Mouse (Mus musculus): ENCODE data around the gene Hsd17b11. TPM values are rescaled to one million over a fixed set of nuclear protein-coding genes. Genes with fewer than 3 reads are reported as not detected.

Hsd17b11 gene
- polyA plus RNA-seq, 1 experiment: 41.4 TPM

DNA sequence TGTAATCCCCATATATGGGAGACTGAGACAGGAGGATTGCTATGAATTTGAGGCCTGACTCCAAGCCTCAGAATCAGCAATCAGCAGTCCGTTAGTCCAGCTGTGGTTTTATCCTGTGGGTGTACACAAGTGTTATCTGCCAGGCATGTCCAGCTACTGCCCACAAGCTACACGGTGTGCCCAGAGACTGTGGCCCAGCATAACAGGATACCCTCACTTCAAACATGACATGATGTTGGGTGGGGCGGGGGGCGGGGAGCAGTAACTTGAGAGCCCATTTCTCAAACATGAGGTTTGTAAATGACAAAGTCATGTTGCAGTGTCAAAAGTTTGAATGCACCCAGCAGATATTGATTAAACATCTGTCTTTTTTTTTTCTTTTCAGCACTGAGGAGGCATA is 34.1 kb upstream of the Hsd17b11 start:
- H3K27ac ChIP-seq (ENCODE audit: insufficient read depth, low read length): no peak overlapping the region
- H3K4me3 ChIP-seq (ENCODE audit: insufficient read depth, low read length): no peak overlapping the region
- H3K4me1 ChIP-seq (ENCODE audit: control insufficient read depth, insufficient read depth, low read length): peaks cover 2% of the 10 kb centered on the region; the same call in 1 of the 2 replicates
- no peak for TF ChIP-seq CTCF (IDR thresholded peaks at IDR 0.05; ENCODE audit: extremely low read depth, insufficient read depth, low read length)
- no peak for TF ChIP-seq POLR2A (IDR thresholded peaks at IDR 0.05; ENCODE audit: extremely low read depth, insufficient read depth, low read length)

DNA sequence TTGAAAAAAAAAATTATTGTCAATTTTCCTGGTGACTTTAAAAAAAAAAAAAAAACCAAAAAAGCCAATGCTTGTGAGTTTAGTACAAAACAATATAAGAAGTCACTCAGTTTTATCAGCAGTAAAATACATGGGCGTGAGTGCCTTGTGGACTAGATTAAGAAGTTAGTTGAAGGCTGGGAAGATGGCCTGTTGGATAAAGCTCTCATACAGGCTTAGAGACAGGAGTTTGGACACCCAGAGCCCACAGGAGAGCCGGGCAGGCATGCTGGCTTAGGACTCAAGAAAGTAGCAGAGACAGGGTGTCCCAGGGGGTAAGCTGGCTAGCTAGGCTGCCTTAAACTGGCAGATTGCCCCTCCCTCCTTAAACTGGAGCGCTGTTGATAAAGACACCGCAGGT is 33.2 kb upstream of the Hsd17b11 start:
- Histone ChIP-seq H3K27ac (ENCODE audit: insufficient read depth, low read length) (no peak overlapping the region), H3K4me1 (ENCODE audit: control insufficient read depth, insufficient read depth, low read length) (no peaks in the 10 kb centered on the region), H3K4me3 (ENCODE audit: insufficient read depth, low read length) (no peak overlapping the region)
- no peak for TF ChIP-seq CTCF (IDR thresholded peaks at IDR 0.05; ENCODE audit: extremely low read depth, insufficient read depth, low read length)
- TF ChIP-seq POLR2A (IDR thresholded peaks at IDR 0.05; ENCODE audit: extremely low read depth, insufficient read depth, low read length): no peak

DNA sequence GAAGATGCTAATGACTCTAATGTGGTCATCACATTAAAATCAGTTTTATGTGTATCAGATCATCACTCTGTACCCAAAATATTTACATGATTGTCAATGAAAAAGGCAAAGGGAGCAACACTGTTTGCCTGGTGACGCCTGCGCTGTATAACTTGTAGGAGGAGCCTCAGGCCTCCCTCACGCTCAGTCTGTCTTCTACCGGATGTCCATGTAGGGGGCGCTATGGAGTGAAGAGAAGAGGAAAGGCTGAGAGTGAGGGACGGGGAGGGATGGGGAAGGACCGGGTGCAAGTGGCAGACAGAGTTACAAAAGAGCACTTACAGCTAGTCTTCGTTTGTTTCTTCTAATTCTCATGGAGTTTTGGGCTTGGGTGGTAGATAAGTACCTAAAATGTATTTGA is 31.2 kb upstream of the Hsd17b11 start:
- H3K4me1 ChIP-seq (ENCODE audit: control insufficient read depth, insufficient read depth, low read length): peaks cover 1% of the 10 kb centered on the region; the same call in 1 of the 2 replicates
- TF ChIP-seq POLR2A (IDR thresholded peaks at IDR 0.05; ENCODE audit: extremely low read depth, insufficient read depth, low read length) (no peak), CTCF (IDR thresholded peaks at IDR 0.05; ENCODE audit: extremely low read depth, insufficient read depth, low read length) (peak; percentile 32)
- no peak overlapping the region for H3K27ac ChIP-seq (ENCODE audit: insufficient read depth, low read length)
- no peak overlapping the region for H3K4me3 ChIP-seq (ENCODE audit: insufficient read depth, low read length)

DNA sequence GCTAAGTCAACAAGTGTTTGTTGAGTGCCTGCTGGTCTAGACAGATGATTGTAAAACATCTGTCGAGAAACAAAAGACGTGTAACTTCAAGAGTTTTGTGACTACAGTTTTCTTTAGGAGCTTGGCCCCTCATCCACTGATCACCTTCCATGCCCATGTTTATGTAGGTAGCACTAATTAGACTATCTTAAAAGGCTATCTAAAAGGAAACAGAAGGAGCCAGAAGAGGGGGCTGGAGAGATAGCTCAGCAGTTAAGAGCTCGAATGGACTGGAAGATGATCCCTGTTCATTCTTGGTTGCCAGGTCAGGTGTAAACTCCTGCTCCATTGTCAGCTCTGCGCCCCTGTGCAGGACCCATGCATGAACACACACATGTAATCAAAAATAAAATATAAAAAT is 26.4 kb upstream of the Hsd17b11 start:
- TF ChIP-seq POLR2A (IDR thresholded peaks at IDR 0.05; ENCODE audit: extremely low read depth, insufficient read depth, low read length): no peak
- no peak for TF ChIP-seq CTCF (IDR thresholded peaks at IDR 0.05; ENCODE audit: extremely low read depth, insufficient read depth, low read length)
- H3K4me3 ChIP-seq (ENCODE audit: insufficient read depth, low read length): peak overlapping the region; percentile 68; the same call in 1 of the 2 replicates
- 0 out of 2 replicates have a peak overlapping the region, but pooled peaks have one; percentile 87 for H3K27ac ChIP-seq (ENCODE audit: insufficient read depth, low read length)
- H3K4me1 ChIP-seq (ENCODE audit: control insufficient read depth, insufficient read depth, low read length): peaks cover 7% of the 10 kb centered on the region; the same call in 1 of the 2 replicates

DNA sequence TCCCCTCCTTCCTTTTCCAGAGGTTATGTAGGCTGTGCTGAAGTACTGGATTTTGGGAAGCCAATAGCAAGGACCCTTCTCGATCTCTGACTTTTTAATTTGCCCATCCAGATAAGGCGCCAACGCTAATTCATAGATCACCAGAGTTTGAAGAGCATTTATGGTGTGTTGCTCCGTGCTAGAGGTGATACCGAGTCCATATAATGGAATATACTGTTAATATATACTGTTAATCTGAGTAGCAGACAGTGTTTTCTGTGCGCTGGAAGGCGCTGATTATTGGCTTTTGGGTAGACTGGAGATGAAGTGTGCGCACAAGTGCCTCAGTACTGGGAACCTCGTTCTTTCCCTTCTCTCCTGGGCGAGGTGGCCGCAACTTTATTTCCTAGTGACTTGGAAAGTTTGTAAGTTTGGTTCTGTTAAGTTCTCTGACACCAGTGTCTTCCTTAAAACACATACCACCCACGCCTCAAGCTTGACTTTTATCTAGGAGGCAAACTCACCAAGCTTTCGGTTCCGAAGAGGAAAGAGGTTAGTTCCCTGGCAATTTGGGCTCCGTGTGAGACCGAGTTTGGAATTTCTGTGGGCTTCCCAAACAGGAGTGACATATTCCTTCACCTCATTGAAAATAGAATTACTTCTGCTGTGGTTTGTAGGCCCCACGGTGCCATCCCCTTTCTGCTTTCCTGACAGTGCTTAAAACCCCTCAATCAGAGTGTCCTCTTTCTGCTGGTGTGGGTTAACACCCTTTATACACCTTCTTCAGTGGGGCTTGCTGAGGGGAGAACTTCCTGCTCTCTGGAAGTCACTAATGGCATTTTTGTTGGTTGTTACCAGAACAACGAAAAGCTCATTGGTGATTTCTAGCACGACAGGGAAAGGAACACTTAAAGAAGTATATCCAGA is 25.7 kb upstream of the Hsd17b11 start:
- H3K27ac ChIP-seq (ENCODE audit: insufficient read depth, low read length): peak overlapping the region; percentile 87
- no peak for TF ChIP-seq CTCF (IDR thresholded peaks at IDR 0.05; ENCODE audit: extremely low read depth, insufficient read depth, low read length)
- no peak for TF ChIP-seq POLR2A (IDR thresholded peaks at IDR 0.05; ENCODE audit: extremely low read depth, insufficient read depth, low read length)
- peaks cover 9% of the 10 kb centered on the region for H3K4me1 ChIP-seq (ENCODE audit: control insufficient read depth, insufficient read depth, low read length)
- H3K4me3 ChIP-seq (ENCODE audit: insufficient read depth, low read length): peak overlapping the region; percentile 68

DNA sequence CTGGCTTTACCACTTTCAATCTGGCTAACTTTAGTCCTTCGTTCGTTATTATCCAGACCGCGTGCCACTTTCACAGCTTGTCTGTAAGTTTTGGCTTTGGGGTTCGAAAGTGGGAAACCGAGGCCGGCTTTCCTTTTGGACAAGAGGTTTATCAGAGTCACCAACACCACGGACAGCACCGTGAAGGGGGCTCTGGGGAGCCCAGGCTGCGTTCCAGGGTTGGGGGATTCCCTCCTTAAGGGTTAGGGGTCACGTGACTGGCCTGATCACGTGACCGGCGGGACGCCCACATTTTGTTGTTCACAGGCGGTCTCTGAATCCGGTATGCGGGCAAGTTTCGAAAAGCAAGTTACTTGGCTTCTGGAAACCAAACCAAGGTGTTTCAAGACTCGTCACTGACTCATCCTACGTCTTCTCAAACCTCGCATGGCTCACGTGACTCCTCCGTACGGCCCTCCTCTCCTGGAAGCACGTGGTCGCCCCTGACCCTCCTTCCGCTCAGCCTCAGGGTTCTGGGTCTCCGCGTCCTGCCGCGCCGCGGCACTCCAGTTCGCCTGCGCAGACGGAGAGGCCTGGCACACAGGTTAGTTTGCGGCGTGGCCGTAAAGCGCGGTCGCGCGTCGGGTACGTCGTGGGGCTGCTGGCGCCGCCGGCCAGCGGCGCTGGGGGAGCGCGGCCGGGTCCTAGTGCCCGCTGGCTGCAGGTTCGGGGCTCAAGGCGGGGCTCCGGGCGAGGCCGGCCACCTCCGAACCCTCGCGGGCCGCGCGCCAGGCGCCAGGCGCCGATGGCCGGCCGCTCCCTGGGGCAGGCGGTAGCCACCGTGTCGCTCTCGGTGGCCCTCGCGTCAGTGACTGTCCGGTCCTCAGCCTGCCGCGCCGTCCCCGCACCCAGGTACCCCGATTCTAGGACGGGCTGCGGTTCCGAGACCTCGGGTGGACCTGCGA is 24.8 kb upstream of the Hsd17b11 start, which contains the start of gene Nudt9:
TSS of gene Nudt9 (plus strand) at position 51 of the 944 bp plus-strand sequence.
- Histone ChIP-seq H3K27ac (ENCODE audit: insufficient read depth, low read length) (peak within 1 kb of the TSS; percentile 87), H3K4me3 (ENCODE audit: insufficient read depth, low read length) (peak within 1 kb of the TSS; percentile 68), H3K4me1 (ENCODE audit: control insufficient read depth, insufficient read depth, low read length) (peaks cover 9% of the 10 kb centered on the region)
- TF ChIP-seq POLR2A (IDR thresholded peaks at IDR 0.05; ENCODE audit: extremely low read depth, insufficient read depth, low read length) (peak; percentile 61; the same call in 1 of the 2 replicates), CTCF (IDR thresholded peaks at IDR 0.05; ENCODE audit: extremely low read depth, insufficient read depth, low read length) (no peak)

DNA sequence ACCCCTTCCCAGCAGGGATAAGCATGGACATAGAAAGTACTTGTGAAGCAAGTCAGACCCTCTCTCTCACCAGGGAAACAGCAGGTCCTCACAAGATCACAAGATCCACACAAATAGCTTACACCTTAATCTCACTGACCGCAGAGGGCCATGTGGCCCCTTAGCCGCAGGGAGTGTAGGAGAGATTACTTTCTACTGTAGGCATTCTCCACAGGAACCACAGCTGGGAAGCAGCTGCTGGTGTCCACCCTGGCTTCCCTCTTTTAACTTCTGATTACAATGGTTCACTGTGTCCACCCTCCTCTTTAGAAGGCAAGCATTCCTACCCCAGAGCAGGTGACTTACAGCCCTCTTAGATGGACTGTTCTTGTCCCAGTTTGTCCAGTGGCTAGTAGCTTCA is 22.0 kb upstream of the Hsd17b11 start:
- Histone ChIP-seq H3K27ac (ENCODE audit: insufficient read depth, low read length) (no peak overlapping the region), H3K4me1 (ENCODE audit: control insufficient read depth, insufficient read depth, low read length) (peaks cover 9% of the 10 kb centered on the region), H3K4me3 (ENCODE audit: insufficient read depth, low read length) (no peak overlapping the region)
- TF ChIP-seq CTCF (IDR thresholded peaks at IDR 0.05; ENCODE audit: extremely low read depth, insufficient read depth, low read length) (no peak), POLR2A (IDR thresholded peaks at IDR 0.05; ENCODE audit: extremely low read depth, insufficient read depth, low read length) (no peak)

DNA sequence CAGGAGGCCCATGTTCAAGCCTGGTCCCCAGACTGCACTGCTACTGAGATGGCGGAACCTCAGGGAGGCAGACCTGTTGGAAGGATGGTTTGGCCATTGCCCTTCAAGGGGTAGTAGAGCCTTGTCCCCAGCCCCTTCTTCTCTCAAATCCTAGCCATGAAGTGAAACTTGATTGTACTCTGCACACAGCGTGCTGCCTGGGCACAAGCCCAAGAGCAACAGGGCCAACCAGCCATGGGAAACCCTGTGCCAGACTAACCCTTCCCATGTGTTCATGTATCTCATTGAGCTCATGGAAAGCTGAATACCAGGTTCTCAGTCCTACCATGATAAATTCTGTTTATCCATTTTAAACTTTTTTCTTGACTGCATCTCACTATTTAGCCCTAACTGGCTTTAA is 21.2 kb upstream of the Hsd17b11 start:
- TF ChIP-seq CTCF (IDR thresholded peaks at IDR 0.05; ENCODE audit: extremely low read depth, insufficient read depth, low read length) (no peak), POLR2A (IDR thresholded peaks at IDR 0.05; ENCODE audit: extremely low read depth, insufficient read depth, low read length) (no peak)
- peaks cover 8% of the 10 kb centered on the region for H3K4me1 ChIP-seq (ENCODE audit: control insufficient read depth, insufficient read depth, low read length)
- H3K4me3 ChIP-seq (ENCODE audit: insufficient read depth, low read length): no peak overlapping the region
- no peak overlapping the region for H3K27ac ChIP-seq (ENCODE audit: insufficient read depth, low read length)
